Mouse (Mus musculus): ENCODE measurements around the gene Rita1.

The Rita1 gene

DNA sequence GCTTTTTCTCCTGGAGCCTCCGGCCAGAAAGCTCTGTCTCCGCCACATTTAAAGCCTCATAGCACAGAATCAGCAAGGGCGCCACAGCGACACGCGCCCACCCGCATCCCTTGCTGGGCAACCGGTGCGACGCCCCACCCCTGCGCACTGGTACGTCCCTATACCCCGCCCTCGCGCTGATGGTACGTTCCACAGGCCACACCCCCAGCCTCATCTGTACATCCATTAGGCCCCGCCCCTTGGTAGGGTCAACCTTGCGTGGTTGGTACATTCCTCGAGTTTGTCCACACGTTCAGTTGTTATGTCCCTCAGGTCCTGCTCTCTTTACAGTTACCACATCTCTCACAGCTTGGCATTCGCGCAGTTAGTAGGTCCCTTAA is at the start of gene Rita1, which contains the start of gene Ddx54:
Gene Rita1, minus strand, starts transcription at position 148 of the 380 bp plus-strand sequence.
Gene Ddx54, plus strand, starts transcription at position 298 of the 380 bp plus-strand sequence.
- in situ Hi-C loops (cut with MboI): no loop called here

DNA sequence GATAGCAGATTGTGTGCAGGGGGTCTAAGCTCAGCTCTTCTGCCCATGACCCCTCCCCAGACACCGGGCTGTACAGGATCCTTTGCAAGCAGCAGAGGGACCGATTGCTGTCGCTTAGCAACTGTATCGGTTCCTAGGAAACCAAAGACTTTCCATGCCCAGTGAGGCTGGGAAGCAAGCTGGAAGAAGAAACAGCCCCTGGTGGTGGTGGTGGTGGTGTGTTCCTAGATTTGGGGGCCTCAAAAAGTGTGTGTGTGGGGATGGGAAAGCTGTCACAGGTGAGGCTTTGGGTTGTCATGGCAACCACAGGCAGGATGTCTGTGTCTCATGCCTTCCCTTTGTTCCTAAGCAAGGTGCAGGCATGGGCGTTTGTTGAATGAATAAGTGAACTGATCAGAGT is 48.4 kb upstream of the Rita1 start:
- in situ Hi-C loops (cut with MboI): no loop called here

DNA sequence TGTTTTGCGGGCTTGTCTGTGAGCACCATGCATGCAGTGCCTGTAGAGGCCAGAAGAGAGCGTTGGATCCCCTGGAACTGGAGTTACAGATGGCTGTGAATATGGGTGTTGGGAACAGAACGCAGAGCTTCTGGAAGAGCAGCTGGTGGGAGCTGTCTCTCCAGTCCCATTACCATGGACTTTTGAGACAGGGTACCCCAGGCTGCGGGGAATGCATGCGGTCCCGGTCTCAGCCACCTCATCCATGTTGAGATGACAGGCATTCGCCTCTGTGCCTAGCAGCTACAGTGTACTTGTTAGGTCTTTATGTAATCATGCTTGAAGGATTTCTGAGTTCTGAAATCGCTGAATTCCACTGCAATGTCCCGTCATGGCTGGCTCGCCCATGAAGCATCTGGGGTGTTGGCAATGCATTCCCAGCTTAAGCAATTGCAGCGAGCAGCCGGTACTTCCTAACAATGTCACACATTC is 43.9 kb upstream of the Rita1 start:
- in situ Hi-C loops (cut with MboI): no loop called here

DNA sequence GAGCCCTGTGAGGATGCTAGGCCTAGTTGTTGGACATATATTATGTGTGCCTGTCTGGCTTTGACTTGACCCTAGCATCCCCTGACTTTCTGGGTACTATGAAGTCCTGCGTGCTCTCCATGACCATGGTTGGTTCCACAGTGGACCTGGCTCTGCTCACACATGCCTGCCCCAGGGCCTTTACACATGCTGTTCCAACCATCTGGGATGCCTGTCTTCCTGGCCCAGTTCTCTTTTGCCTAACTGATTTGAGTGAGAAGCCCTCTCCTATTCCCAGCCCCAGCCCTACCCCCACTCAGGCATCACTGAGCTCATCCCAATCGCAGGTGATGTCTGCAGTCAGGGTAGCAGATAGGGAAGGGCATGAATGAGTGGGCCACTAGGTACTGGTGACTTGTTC is 41.5 kb upstream of the Rita1 start:
- in situ Hi-C loops (cut with MboI): loop anchor here (5.0 kb wide), 1 partner anchor 37 kb away; no protein-coding TSS in a partner anchor

DNA sequence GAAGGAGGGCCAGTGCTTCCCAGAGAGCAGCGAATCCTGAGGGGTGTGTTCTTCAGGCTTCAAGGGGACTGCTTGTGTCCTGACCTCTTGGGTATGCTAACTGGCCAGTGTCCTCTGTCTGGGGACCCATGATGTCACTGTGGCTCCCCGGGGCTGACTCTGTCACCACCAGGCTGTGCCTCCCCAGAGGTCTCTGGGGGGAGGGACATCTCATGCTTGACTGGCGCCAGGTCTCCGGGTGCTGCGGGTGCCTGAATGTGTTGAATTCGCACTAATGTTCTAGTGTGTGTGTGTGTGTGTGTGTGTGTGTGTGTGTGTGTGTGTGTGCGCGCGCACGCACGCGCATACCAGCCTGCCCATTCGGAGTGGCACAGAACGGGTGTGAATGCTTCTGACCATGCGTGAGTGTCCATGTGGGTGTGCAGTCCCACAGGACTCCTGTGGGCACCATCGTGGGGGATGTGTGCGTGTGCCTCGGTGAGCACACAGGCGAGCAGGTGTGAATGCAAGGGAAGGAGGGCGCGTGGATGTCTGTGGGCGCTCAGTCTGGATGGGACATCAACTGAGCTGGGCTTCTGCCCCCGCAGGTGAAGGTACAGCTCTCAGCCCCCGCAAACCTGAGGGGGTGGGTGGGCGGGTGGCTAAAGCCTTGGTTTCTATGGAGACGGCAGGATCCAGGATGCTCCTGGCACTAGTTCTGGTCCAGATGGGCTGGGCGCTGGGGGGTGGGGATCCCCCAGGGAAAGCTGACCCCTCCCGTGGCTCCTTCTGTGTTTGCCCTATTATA is 40.7 kb upstream of the Rita1 start:
- in situ Hi-C loops (cut with MboI): loop anchor here (5.0 kb wide), 1 partner anchor 36 kb away; no protein-coding TSS in a partner anchor

DNA sequence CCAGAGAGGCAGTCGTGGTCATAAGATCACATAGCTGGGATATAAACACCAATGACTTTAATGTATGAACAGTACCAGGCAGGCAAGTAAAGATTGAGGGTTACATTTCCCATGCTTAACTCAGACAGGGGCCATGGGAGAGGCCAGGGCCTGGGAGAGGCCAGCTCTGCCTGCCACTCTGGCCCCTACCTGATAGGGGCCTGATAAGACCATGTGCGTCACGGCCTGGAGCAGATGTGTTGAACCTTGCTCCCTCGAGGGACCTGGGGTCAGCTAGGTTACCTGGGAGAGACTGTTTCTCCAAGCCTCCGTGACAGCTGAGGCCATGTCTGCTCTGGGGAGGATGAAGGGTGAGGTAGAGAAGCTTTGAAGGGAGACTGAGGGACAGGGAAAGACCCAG is 38.8 kb upstream of the Rita1 start:
- in situ Hi-C loops (cut with MboI): loop anchor here (5.0 kb wide), 1 partner anchor 34 kb away; no protein-coding TSS in a partner anchor

DNA sequence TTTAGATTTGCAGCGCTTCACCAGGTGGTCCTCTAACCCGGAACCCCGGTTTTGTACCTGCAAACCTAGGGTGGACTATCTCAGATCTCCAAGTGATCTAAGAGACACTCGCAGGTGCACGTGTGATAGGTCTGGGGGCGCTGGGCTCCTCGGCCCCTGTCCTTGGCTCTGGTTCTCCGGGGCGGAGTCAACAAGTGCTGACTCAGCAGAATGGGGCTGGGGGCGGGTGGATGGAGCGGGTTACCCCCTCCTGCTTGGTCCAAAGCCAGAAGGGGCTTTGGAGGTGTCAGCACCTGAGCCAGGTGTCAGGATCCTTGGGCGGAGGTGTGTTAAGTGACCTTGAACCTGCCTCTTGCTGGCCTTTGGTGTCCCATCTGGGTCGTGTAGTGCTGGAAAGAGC is 37.5 kb upstream of the Rita1 start:
- in situ Hi-C loops (cut with MboI): loop anchor here (5.0 kb wide), 1 partner anchor 33 kb away; no protein-coding TSS in a partner anchor

DNA sequence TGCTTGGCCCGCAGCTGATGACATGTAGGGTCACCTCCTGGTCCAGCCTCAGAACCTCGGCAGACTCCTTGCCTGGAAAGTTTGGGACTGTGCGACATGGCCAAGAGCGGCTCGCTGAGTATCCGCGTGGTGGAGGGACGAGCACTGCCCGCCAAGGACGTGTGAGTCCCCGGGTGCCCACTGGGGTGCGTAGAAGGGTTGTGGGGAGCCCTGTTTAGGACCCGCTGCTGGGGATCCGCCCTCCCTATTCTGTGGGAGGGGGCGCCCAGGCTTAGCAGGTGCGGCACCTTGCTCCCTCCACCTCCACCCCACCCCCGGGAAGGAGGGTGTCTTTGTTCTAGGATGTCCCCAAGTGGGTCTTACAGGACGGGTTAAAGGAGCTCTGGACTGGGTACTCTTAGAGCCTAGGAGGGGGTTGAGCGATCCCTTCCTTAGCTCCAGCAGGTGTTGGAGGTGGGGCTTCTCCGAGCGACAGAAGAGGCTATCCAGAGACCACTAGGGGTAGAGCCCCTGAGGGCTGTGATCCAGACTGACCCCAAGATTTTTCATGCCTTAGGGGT is 37.1 kb upstream of the Rita1 start:
- in situ Hi-C loops (cut with MboI): no loop called here

DNA sequence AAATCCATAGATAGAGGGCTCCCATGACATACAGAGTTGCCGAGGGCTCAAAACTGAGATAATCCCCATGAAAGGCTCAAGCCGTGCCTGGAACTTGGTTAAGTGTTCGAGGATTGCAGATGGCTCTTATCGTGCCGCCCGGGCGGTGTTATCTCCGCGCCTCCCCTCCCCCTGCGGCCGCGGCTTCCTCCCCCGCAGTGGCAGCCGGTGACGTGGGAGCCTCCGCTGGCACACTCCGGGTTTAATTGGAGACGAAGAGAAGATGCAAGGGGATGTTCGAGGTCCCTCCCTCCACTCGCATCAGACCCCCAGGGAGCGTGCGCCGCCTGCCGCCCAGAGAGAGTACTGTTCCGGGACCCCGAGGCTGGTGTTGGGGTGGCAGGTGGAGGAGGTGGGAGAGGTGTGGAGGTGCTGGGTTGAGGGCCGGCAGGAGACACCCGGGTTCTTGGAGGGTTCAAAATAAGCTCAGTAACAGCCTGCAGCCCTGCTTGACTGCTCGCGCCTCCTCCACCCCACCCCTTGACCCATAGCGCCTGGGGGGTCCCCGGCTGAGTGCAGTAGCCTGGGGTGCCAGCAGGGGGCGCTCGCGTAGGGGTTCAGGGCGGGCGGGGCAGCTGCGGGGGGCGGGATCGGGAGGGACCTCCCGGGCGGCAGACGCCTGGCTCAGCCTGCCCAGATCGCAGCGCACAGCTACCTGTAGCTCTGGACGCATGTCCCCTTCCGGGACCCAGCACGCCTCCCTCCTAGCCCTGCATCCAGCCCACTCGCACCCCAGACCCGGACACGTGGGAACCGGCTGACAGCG is 36.4 kb upstream of the Rita1 start, which contains the start of gene Rasal1:
Gene Rasal1, plus strand, starts transcription at position 244 of the 805 bp plus-strand sequence.
- in situ Hi-C loops (cut with MboI): no loop called here

DNA sequence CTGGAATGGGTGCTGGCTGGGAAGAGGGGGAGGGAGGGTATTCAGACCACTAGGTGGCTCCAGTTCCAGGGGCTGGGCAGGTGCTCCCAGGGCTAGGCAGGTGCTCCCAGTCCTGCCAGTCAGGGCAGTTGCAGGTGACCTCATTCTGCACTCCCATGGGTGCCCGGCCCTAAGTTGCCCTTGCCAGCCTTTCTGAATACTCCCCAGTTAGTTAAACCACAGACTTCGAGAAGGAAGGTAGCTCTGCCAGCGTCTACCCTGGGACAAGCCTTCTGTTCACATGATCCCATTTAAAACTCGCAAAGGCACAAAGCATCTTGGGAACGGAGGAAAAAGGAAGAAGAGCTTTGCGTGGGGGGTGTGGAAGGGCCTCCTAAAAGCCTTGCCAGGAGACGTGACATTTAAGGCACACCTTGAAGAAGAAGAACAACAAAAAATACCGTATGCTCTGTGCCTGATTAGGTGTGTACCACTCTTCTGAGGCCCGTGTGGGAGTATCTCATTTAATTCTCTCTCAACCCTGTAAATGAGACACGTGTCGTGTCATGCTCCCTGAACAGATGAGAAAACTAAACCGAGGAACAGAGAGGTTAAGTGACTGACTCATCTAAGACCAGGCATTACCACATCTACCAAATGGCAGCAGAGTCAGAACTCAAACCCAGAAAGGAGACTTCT is 35.6 kb upstream of the Rita1 start:
- in situ Hi-C loops (cut with MboI): no loop called here

DNA sequence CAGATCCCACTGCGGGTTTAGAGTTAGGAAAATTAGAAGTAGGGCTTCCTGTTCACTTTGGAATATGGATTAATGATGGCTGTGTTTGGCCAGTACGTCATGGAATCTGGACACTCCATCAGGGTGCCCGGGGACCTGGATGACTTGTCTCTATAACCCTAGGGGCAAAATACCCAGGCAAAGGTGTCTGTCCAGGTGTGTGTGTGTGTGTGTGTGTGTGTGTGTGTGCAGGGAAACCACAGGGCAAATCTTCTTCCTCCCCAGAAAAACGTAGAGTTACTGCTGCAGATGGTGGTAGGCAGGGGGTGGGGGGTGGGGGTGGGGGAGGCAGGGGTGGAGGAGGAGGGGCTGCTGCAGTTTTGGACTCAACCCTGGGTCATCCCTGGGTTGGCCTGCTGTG is 35.0 kb upstream of the Rita1 start:
- in situ Hi-C loops (cut with MboI): no loop called here

DNA sequence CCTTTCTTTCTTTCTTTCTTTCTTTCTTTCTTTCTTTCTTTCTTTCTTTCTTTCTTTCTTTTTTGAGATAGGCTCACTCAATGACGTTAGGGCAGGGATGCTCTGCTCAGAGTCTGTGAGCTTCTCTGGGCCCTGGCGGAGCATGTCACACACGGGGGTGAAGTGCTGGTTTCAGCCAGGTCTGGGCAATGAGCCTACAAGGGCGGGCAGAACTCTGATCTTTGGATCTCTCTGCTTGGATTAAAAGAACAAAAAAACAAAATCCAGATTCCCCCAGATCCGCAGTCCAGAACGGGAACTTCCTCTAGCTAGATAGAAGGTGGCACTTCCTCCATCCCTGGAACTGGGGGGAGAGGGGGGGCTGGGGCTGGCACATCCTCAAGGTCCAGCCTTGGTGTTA is 33.5 kb upstream of the Rita1 start:
- in situ Hi-C loops (cut with MboI): no loop called here

DNA sequence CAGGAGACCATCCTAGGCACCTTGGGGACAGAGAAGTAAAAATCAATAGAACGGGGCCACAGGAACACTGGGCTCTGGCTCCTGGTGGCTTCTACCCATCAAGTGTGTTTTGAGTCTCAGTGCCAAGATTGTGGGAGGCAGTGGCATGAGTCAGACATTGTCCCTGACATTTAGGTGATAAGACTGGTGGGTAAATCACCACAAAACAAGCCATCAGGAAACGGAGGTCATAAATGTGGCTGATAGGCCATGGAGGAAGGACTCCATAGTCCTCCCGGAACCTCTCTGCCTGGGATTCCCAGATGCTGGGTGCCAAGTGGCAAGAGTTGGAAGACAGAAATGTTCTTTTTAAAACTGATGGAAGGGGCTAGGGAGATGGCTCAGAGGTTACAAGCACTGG is 31.8 kb upstream of the Rita1 start:
- in situ Hi-C loops (cut with MboI): no loop called here

DNA sequence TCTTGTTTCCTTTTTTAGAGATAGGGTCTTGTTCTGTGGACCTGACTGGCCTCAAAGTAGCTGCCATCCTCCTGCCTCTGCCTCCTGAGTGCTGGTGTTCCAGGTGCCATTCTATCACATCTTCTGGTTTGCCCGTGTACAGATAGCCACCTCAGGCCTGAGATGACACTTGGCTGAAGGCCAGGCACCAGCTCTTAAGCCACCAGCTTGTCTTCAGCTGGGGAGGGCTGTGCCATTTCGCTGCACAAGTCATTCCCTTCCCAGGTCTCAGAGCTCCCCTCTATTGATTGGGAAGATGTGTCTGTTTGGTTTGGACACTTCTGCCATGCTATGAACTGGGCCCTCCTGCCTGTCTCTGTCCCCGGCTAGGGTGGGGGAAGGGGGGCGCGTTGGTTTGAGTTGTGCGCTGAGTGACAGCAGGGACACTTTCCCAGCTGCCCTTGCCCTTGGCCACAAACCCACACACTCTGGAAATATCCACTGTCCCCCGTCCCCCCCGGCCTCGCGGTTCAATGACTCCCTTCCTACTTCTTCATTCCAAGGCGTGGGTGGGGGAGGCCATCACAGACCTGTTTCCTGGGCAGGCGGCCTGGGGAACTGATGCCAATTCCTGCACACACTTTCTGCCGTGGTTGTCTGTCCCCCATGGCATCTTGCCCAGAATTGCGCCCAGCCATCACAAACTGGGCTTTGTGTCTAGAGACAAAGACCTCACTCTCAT is 31.1 kb upstream of the Rita1 start:
- in situ Hi-C loops (cut with MboI): no loop called here

DNA sequence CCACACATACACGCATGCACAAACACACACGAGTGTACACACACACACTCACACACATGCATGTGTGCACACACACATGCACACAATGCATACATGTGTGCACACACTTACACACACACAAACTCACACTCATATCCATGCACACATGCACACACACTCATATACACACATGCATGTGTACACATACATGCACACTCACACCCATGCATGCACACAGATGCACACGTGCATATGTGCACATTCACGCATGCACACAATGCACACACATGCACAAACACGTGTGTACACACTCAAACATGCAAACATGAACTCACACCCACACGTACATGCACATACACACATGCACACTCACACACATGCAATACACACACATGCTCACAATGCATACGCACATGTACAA is 27.7 kb upstream of the Rita1 start:
- in situ Hi-C loops (cut with MboI): no loop called here

DNA sequence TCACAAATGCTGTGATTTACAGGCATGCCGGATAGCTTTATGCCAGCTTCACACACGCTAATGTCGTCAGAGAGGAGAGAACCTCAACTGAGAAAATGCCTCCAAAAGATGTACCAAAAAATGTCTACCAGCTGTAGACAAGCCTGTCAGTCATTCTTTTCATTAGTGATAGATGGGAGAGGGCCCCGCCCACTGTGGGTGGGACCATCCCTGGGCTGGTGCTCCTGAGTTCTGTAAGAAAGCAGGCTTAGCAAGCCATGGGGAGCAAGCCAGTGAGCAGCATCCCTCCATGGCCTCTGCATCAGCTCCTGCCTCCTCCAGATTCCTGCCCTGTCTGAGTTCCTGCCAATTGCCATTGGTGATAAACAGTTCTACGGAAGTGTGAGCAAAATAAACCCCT is 23.2 kb upstream of the Rita1 start:
- in situ Hi-C loops (cut with MboI): no loop called here

DNA sequence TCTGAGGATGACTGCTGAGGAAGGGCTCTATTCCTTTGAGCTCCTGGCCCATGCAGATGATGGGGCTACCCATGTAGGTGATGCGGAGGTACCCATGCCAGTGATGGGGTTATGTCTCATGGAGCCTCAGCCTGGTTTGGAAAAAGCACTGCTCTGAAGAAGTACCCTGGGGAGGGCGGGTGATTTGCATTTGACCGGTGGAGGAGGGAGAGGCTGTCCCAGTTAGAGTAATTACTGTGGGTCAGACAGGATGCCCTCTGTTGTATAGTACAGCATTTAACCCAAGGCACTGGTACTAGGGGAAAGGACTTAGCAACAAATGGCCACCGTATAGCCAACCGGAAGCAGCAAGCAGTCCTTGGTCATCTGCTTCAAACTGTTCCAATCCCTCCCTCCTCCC is 22.5 kb upstream of the Rita1 start:
- in situ Hi-C loops (cut with MboI): no loop called here

DNA sequence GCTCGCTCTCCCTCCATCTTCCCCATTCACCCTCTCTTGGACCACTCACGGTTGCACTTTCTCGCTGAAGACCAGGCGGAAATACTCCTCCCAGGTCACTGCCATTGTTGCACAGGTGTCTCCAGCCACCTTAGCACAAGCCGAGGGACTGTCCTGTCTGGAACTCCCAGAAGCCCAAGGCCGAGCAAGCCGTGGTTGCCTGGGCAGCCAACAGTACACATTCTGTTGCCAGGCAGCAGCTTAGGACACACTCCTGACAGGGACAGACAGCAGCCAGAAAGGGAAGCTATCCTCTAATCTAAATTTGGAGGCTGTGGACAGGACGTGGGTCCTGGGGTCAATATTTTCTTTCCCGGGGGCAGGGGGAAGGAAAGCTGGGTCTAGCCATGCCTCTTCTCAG is 21.7 kb upstream of the Rita1 start, which contains the start of gene Cfap73:
Gene Cfap73, minus strand, starts transcription at position 105 of the 400 bp plus-strand sequence.
- in situ Hi-C loops (cut with MboI): no loop called here

DNA sequence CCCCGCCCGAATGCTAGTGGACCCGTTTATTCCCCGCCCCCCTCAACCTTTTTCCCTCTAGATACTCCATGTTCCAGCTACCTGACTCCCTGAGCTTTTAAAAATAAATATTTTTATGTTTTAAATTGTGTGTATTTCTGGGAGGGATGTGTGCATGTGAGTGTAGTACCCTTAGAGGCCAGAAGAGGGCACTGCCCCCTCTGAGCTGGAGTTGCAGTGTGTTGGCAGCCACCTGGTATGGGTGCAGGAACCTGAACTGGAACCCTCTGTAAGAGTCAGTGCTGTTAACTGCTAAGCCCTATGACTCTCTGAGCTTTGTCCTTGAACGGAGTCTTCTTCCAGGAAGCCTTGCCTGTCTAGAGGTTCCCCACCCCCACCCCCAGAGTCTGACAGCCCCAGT is 19.5 kb upstream of the Rita1 start:
- in situ Hi-C loops (cut with MboI): no loop called here

DNA sequence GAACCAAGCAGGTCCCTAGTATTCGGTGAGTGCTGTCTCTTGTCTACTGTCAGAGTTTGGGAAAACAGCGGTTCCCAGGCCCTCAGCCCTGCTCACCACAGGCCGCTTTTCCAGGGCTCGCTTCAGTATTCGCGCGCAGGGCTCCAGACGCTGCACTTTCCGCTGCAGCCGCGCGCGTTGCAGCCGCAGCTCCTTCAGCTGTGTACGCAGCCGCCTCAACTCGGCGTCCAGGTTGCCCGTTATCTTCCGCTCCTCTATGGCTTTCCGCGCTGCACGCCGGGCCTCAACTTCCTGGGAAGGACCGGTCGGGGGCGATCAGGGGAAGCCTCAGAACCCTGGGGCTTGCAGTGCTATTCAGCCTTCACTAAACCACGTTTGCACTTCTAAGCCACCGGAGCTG is 18.7 kb upstream of the Rita1 start:
- in situ Hi-C loops (cut with MboI): no loop called here

DNA sequence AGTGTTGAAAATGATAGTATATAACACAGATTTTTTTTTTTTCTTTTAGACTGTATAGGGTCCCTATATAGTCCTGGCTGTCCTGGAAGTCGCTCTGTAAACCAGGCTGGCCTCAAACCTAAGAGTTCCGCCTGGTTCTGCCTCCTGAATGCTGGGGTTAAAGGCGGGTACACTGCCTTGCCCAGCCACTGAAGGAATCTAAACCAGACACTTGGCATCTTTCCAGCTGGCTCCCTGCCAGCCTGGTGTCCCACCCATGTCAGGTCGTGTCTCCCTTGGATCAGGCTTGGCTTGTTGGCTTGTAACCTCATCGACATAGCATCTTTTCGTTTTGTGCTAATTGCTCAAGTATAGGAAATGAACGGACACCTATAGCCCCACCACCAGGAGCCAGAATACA is 16.2 kb upstream of the Rita1 start:
- in situ Hi-C loops (cut with MboI): loop anchor here (10.0 kb wide), 1 partner anchor 46 kb away; no protein-coding TSS in a partner anchor

All from mature B cell (primary cell).